Mouse (Mus musculus) kidney, adult 2 months (tissue): ENCODE measurements around the gene Tanc1.

Experiments
- CTCF ChIP-seq: fragments of 200-500 bp; conservative IDR thresholded peaks from 2 replicates; pipeline ENCODE4 v1.5.1; 2011; ENCODE audit warnings: low read depth, mild to moderate bottlenecking, control low read depth, low read length, moderate library complexity, mixed read lengths; ENCODE audit not compliant: insufficient read depth, insufficient read length
- POLR2A ChIP-seq: fragments of 200-500 bp; IDR thresholded peaks from one replicate; pipeline ENCODE4 v1.6.1; 2011; ENCODE audit warnings: low read depth, low read length, control low read depth

DNA sequence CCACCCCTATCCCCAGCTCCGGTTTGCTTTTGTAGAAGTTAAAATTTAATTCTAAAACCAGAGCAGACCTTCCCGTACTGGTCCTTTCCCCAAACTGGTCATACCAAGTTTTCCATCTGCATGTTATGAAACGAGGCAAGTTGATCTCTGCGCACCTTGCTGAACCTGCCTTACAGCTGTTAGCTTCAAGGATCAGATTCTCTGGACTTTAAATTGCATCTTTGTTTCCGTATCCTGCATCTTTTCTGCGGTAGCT lies 172.7 kb downstream of the Tanc1 start:
- TF ChIP-seq CTCF (no peak), POLR2A (no peak)
